Mouse (Mus musculus): ENCODE measurements at regions not wholly inside any gene's neighbourhood (a gene's known extent, or its start where the extent isn't known, plus 50 kb on each side); places are given as distances from the start of the nearest gene placed in this dataset.

- Histone ChIP-seq H3K9me3 (replicated peaks; ENCODE audit: low read length) (no peaks in the 10 kb centered on the region), H3K27ac (ENCODE audit: insufficient read depth, low read depth) (no peak overlapping the region), H3K79me2 (replicated peaks; ENCODE audit: control insufficient read depth, extremely low read depth, insufficient read depth, poor library complexity, severe bottlenecking) (no peaks in the 10 kb centered on the region), H3K4me1 (ENCODE audit: control insufficient read depth in 1 of 2, insufficient read depth in 2 of 2) (peaks cover 20% of the 10 kb centered on the region in 2 experiments), H3K9ac (ENCODE audit: insufficient read depth, low read depth) (no peak overlapping the region), H3K4me3 (replicated peaks in 1 of 3; ENCODE audit: low read depth in 2 of 3, low read length in 2 of 3, poor library complexity in 1 of 3) (no peak overlapping the region), H3K27me3 (replicated peaks) (no peaks in the 10 kb centered on the region), H3K36me3 (replicated peaks in 1 of 2; ENCODE audit: control insufficient read depth in 1 of 2, insufficient read depth in 1 of 2, low read length in 1 of 2) (no peaks in the 10 kb centered on the region), H3K4me2 (ENCODE audit: insufficient read depth, low read depth, poor library complexity, severe bottlenecking) (no peak overlapping the region)
- DNase-seq (ENCODE audit: extremely low read depth) = no peak
- TF ChIP-seq GABPA (IDR thresholded peaks at IDR 0.05; ENCODE audit: insufficient replicate concordance, low read depth, low read length) (no peak), ZMIZ1 (IDR thresholded peaks at IDR 0.05; ENCODE audit: low read depth, low read length) (no peak), POLR2AphosphoS2 (IDR thresholded peaks at IDR 0.05; ENCODE audit: low read depth, low read length) (no peak), MAX (IDR thresholded peaks at IDR 0.05; ENCODE audit: low read length) (no peak), IRF4 (IDR thresholded peaks at IDR 0.05; ENCODE audit: low read depth, low read length) (no peak), MAFK (IDR thresholded peaks at IDR 0.05; ENCODE audit: insufficient replicate concordance, low read length) (no peak), EP300 (IDR thresholded peaks at IDR 0.05; ENCODE audit: low read length) (no peak), MAZ (IDR thresholded peaks at IDR 0.05; ENCODE audit: low read depth, low read length) (no peak), PAX5 (IDR thresholded peaks at IDR 0.05; ENCODE audit: low read length) (no peak), ELF1 (IDR thresholded peaks at IDR 0.05; ENCODE audit: low read depth, low read length) (no peak)
- in situ Hi-C loops (cut with MboI; ENCODE audit: low pct_ligation_motif_present, low pct_unique_long_range_greater_than_20kb, low sequenced_read_pairs) (no loop called here), dilution Hi-C loops (cut with MboI; ENCODE audit: extremely low pct_ligation_motif_present, extremely low pct_unique_long_range_greater_than_20kb, low sequenced_read_pairs) (no loop called here)
These were observed 193.9 kb downstream of the Opa1 start for GRCm38 (mm10) chr16:29773056-29773455.

- 0 out of 2 replicates have a peak overlapping the region, but pooled peaks have one; percentile 50 for H3K9ac ChIP-seq (ENCODE audit: insufficient read depth, low read depth)
- H3K4me1 ChIP-seq (ENCODE audit: control insufficient read depth in 1 of 2, insufficient read depth in 2 of 2) = peaks cover 22 to 24% of the 10 kb centered on the region in 2 experiments
- no peak overlapping the region for H3K27ac ChIP-seq (ENCODE audit: insufficient read depth, low read depth)
- no peaks in the 10 kb centered on the region for H3K79me2 ChIP-seq (replicated peaks; ENCODE audit: control insufficient read depth, extremely low read depth, insufficient read depth, poor library complexity, severe bottlenecking)
- in situ Hi-C loops (cut with MboI; ENCODE audit: low pct_ligation_motif_present, low pct_unique_long_range_greater_than_20kb, low sequenced_read_pairs) (no loop called here), dilution Hi-C loops (cut with MboI; ENCODE audit: extremely low pct_ligation_motif_present, extremely low pct_unique_long_range_greater_than_20kb, low sequenced_read_pairs) (no loop called here)
- TF ChIP-seq USF1 (IDR thresholded peaks at IDR 0.05; ENCODE audit: low read depth, low read length) = no peak
- no peak for TF ChIP-seq ZMIZ1 (IDR thresholded peaks at IDR 0.05; ENCODE audit: low read depth, low read length)
- TF ChIP-seq ELF1 (IDR thresholded peaks at IDR 0.05; ENCODE audit: low read depth, low read length) = no peak
- no peak for TF ChIP-seq IRF4 (IDR thresholded peaks at IDR 0.05; ENCODE audit: low read depth, low read length)
- TF ChIP-seq MAZ (IDR thresholded peaks at IDR 0.05; ENCODE audit: low read depth, low read length) = no peak
- TF ChIP-seq JUND (conservative IDR thresholded peaks at IDR 0.05; ENCODE audit: low read depth, low read length) = no peak
- no peak for TF ChIP-seq ZKSCAN1 (IDR thresholded peaks at IDR 0.05; ENCODE audit: borderline replicate concordance, low read depth, low read length)
- no peak for TF ChIP-seq MYC (IDR thresholded peaks at IDR 0.05; ENCODE audit: low read depth, low read length)
- no peak for TF ChIP-seq CHD2 (IDR thresholded peaks at IDR 0.05; ENCODE audit: low read length)
- TF ChIP-seq SIN3A (IDR thresholded peaks at IDR 0.05; ENCODE audit: low read length) = no peak
- no peak overlapping the region for H3K4me3 ChIP-seq (replicated peaks in 1 of 3; ENCODE audit: low read depth in 2 of 3, low read length in 2 of 3, poor library complexity in 1 of 3)
- H3K27me3 ChIP-seq (replicated peaks) = no peaks in the 10 kb centered on the region
- no peaks in the 10 kb centered on the region for H3K36me3 ChIP-seq (replicated peaks in 1 of 2; ENCODE audit: control insufficient read depth in 1 of 2, insufficient read depth in 1 of 2, low read length in 1 of 2)
- no peak overlapping the region for H3K4me2 ChIP-seq (ENCODE audit: insufficient read depth, low read depth, poor library complexity, severe bottlenecking)
- DNase-seq (ENCODE audit: extremely low read depth) = no peak
- H3K9me3 ChIP-seq (replicated peaks; ENCODE audit: low read length) = no peaks in the 10 kb centered on the region
These were observed 195.8 kb downstream of the Opa1 start for GRCm38 (mm10) chr16:29774949-29775348.

All from CH12.LX (cell line).